Mouse (Mus musculus): ENCODE results near the gene Lgals2.
A peak's percentile ranks its signal among the peaks of the same experiment; 100 is the strongest.

- peak; percentile 20; the same call in 1 of the 2 replicates for TF ChIP-seq CTCF (IDR thresholded peaks at IDR 0.05; ENCODE audit: low read depth)
- no peak for TF ChIP-seq EP300 (IDR thresholded peaks at IDR 0.05; ENCODE audit: low read depth)
These were observed 27.0 kb downstream of the Lgals2 start for GRCm38 (mm10) chr15:78828315-78828714.
